Mouse (Mus musculus) midbrain, embryonic 14.5 days (tissue): Measurements from ENCODE around the gene Acadvl. TPM values are rescaled to one million over a fixed set of nuclear protein-coding genes. Genes with fewer than 3 reads are reported as not detected.

Source experiments
- ATAC-seq: fragments of 200-750 bp; cut with Nextera tagmentation; 2 replicates; pipeline ENCODE4 v1.8.0; 2017; ENCODE audit warnings: moderate number of reproducible peaks, moderate library complexity; ENCODE audit not compliant: low FRiP score, low TSS enrichment
- DNase-seq: peaks from one replicate; pipeline ENCODE4 v3.0.0-alpha.2; 2015
- H3K27ac ChIP-seq: fragments of 300-500 bp; sonication (generic); replicated peaks from 2 replicates; pipeline ENCODE4 v1.5.1; 2014; ENCODE audit warnings: mild to moderate bottlenecking, low read depth, low read length, moderate library complexity
- H3K27me3 ChIP-seq: fragments of 300-500 bp; sonication (generic); 2 replicates; pipeline ENCODE4 v1.6.1; 2014; ENCODE audit warnings: low read length, control low read depth, mixed read lengths; ENCODE audit not compliant: control insufficient read depth, insufficient read depth
- H3K36me3 ChIP-seq: fragments of 300-500 bp; sonication (generic); 2 replicates; pipeline ENCODE4 v1.6.1; 2014; ENCODE audit warnings: low read length, control low read depth; ENCODE audit not compliant: control insufficient read depth, insufficient read depth
- H3K4me1 ChIP-seq: fragments of 300-500 bp; sonication (generic); 2 replicates; pipeline ENCODE4 v1.6.1; 2014; ENCODE audit warnings: mild to moderate bottlenecking, antibody characterized with exemption, low read length, control low read depth; ENCODE audit not compliant: control insufficient read depth, insufficient read depth
- H3K4me2 ChIP-seq: fragments of 300-500 bp; sonication (generic); 2 replicates; pipeline ENCODE4 v1.6.1; 2014; ENCODE audit warnings: mild to moderate bottlenecking, low read length, moderate library complexity
- H3K4me3 ChIP-seq: fragments of 300-500 bp; sonication (generic); replicated peaks from 2 replicates; pipeline ENCODE4 v1.5.1; 2014; ENCODE audit warnings: low read depth, low read length
- H3K9ac ChIP-seq: fragments of 300-500 bp; sonication (generic); replicated peaks from 2 replicates; pipeline ENCODE4 v1.6.1; 2014; ENCODE audit warnings: mild to moderate bottlenecking, low read length, moderate library complexity
- H3K9me3 ChIP-seq: fragments of 300-500 bp; sonication (generic); 2 replicates; pipeline ENCODE4 v1.6.1; 2016; ENCODE audit warnings: low read length, control low read depth, mixed read lengths; ENCODE audit not compliant: control insufficient read depth
- WGBS: fragments of 180-500 bp; shearing (Covaris S2); extraction: QIAGEN DNeasy Blood & Tissue Kit; methylation state at CpG from one replicate; pipeline ENCODE4 v1.1.7; 2014; 5-methylcytosine and 5-hydroxymethylcytosine counted together
- microRNA counts: library from miRNA; unstranded; fragments of <30 nt; microRNA quantifications from one replicate; lab custom pipeline; 2016
- microRNA-seq: library from miRNA; unstranded; fragments of <30 nt; microRNA quantifications from one replicate; pipeline ENCODE4, GENCODE M21; 2016
- polyA plus RNA-seq: library from polyadenylated mRNA; unstranded; fragments of >200 nt; fragmentation: Nextera tagmentation; extraction: Ambion mirVana; gene quantifications from 2 replicates; pipeline ENCODE4 v1.2.1, GENCODE M21; 2014

The Acadvl gene
- polyA plus RNA-seq, 1 experiment from 2014 or later: 49.6 TPM

- no peaks in the 10 kb centered on the region for H3K9me3 ChIP-seq
- H3K9ac ChIP-seq: no peak overlapping the region
- H3K4me3 ChIP-seq: no peak overlapping the region
- H3K27me3 ChIP-seq: peaks cover 28% of the 10 kb centered on the region
- H3K4me2 ChIP-seq: no peak overlapping the region
- DNase-seq (no peak), ATAC-seq (no peak)
- H3K27ac ChIP-seq: no peak overlapping the region
- no peaks in the 10 kb centered on the region for H3K4me1 ChIP-seq
- H3K36me3 ChIP-seq: no peaks in the 10 kb centered on the region
- WGBS: 22% methylated on average over 5 of the region's 5 CpGs
Observed at GRCm38 (mm10) chr11:69960616-69961015, 54.6 kb downstream of the Acadvl start.

MicroRNA genes within 50 kb of the gene (microRNA counts, 519-probe panel; counts per million panel counts)
- not detected for microRNA mmu-miR-324-3p (lab: Ali Mortazavi, UCI)
- microRNA mmu-miR-324-5p (lab: Ali Mortazavi, UCI): 5,435 counts per million, percentile 60 among the panel's probes with 10 or more counts

Small RNAs within 50 kb of the gene (microRNA-seq; reads per million reads assigned to microRNA genes)
- gene Gm44349 (not detected), gene Mir324 (5,214 reads per million, percentile 92 among the genes with 10 or more reads in this experiment)

Other genes with a start within 250 kb of the Acadvl start
- 3.8 and 4.2 TPM in 2 replicates for gene Zbtb4, start 249.5 kb downstream of the Acadvl start, polyA plus RNA-seq
- 0.80 and 1.3 TPM in 2 replicates for gene Chrnb1, start 219.5 kb downstream of the Acadvl start, polyA plus RNA-seq
- 3.2 and 3.6 TPM in 2 replicates for gene Fgf11, start 213.6 kb downstream of the Acadvl start, polyA plus RNA-seq
- gene Tmem102, start 209.8 kb downstream of the Acadvl start, polyA plus RNA-seq: 0.58 and 0.82 TPM in 2 replicates
- not detected in 2 replicates for gene Gm39566, start 200.1 kb downstream of the Acadvl start, polyA plus RNA-seq
- gene Spem2, start 196.9 kb downstream of the Acadvl start, polyA plus RNA-seq: not detected in 2 replicates
- 0.49 and 0.85 TPM in 2 replicates for gene Spem1, start 193.2 kb downstream of the Acadvl start, polyA plus RNA-seq
- 25.1 and 32.4 TPM in 2 replicates for gene Nlgn2, start 177.6 kb downstream of the Acadvl start, polyA plus RNA-seq
- 313 and 417 TPM in 2 replicates for gene Tmem256, start 176.9 kb downstream of the Acadvl start, polyA plus RNA-seq
- gene Plscr3, start 169.0 kb downstream of the Acadvl start, polyA plus RNA-seq: 41.3 and 51.9 TPM in 2 replicates
- not detected in 2 replicates for gene Tnk1, start 156.7 kb downstream of the Acadvl start, polyA plus RNA-seq
- gene Tmem95, start 137.4 kb downstream of the Acadvl start, polyA plus RNA-seq: not detected in 2 replicates
- gene Kctd11, start 134.0 kb downstream of the Acadvl start, polyA plus RNA-seq: 0.74 and 1.0 TPM in 2 replicates
- 0.17 and 0.30 TPM in 2 replicates for gene Acap1, start 119.9 kb downstream of the Acadvl start, polyA plus RNA-seq
- 9.4 and 13.0 TPM in 2 replicates for gene 2810408A11Rik, start 114.4 kb downstream of the Acadvl start, polyA plus RNA-seq
- 27.5 and 29.0 TPM in 2 replicates for gene Neurl4, start 114.3 kb downstream of the Acadvl start, polyA plus RNA-seq
- 56.4 and 62.4 TPM in 2 replicates for gene Gps2, start 101.5 kb downstream of the Acadvl start, polyA plus RNA-seq
- gene Eif5a, start 93.5 kb downstream of the Acadvl start, polyA plus RNA-seq: 1,083 and 1,099 TPM in 2 replicates
- 4.3 and 10.4 TPM in 2 replicates for gene Ybx2, start 79.6 kb downstream of the Acadvl start, polyA plus RNA-seq
- 2.2 and 4.5 TPM in 2 replicates for gene Slc2a4, start 67.2 kb downstream of the Acadvl start, polyA plus RNA-seq
- 0.20 TPM in 1 of 2 replicates, not detected in the other for gene Cldn7, start 50.6 kb downstream of the Acadvl start, polyA plus RNA-seq
- 24.4 and 39.0 TPM in 2 replicates for gene Ctdnep1, start 34.3 kb downstream of the Acadvl start, polyA plus RNA-seq
- gene Elp5, start 32.9 kb downstream of the Acadvl start, polyA plus RNA-seq: 162 and 193 TPM in 2 replicates
- gene Gabarap, start 24.3 kb downstream of the Acadvl start, polyA plus RNA-seq: 616 and 626 TPM in 2 replicates
- 41.3 and 48.9 TPM in 2 replicates for gene Phf23, start 19.6 kb downstream of the Acadvl start, polyA plus RNA-seq
- gene Dvl2, start 14.8 kb downstream of the Acadvl start, polyA plus RNA-seq: 22.9 and 23.0 TPM in 2 replicates
- 33.1 and 41.0 TPM in 2 replicates for gene Dlg4, start 1.5 kb upstream of the Acadvl start, polyA plus RNA-seq
- gene Asgr1, start 38.7 kb upstream of the Acadvl start, polyA plus RNA-seq: 0.26 and 1.4 TPM in 2 replicates
- gene Asgr2, start 77.2 kb upstream of the Acadvl start, polyA plus RNA-seq: not detected in 2 replicates
- gene Mgl2, start 114.9 kb upstream of the Acadvl start, polyA plus RNA-seq: 0.75 TPM in 1 of 2 replicates, not detected in the other
- 1.4 TPM in 1 of 2 replicates, not detected in the other for gene Clec10a, start 140.8 kb upstream of the Acadvl start, polyA plus RNA-seq
- gene Slc16a11, start 197.3 kb upstream of the Acadvl start, polyA plus RNA-seq: 1.5 and 3.2 TPM in 2 replicates
- 10.0 and 10.7 TPM in 2 replicates for gene Slc16a13, start 205.7 kb upstream of the Acadvl start, polyA plus RNA-seq
- 2.5 and 4.4 TPM in 2 replicates for gene Bcl6b, start 214.4 kb upstream of the Acadvl start, polyA plus RNA-seq
- 171 and 205 TPM in 2 replicates for gene 0610010K14Rik, start 222.5 kb upstream of the Acadvl start, polyA plus RNA-seq
- 13.4 and 16.3 TPM in 2 replicates for gene Gm21988, start 224.4 kb upstream of the Acadvl start, polyA plus RNA-seq
- 321 and 350 TPM in 2 replicates for gene Rnasek, start 224.4 kb upstream of the Acadvl start, polyA plus RNA-seq
- 0.11 and 0.33 TPM in 2 replicates for gene Alox12, start 239.9 kb upstream of the Acadvl start, polyA plus RNA-seq